Mouse (Mus musculus): ENCODE measurements around the gene Tnrc6a.
"Not testable (repeated sequence)": the region's sequence is repeated elsewhere in the genome, so short reads cannot be mapped to it uniquely, and the experiment has no call there.

Tnrc6a gene

GRCm38 (mm10) chr7:123123665-123124298 lies at the start of gene Tnrc6a:
Gene Tnrc6a, plus strand, starts transcription at chr7:123123885.
- peak; percentile 95 for DNase-seq (ENCODE audit: low spot score)

- no peak for DNase-seq (ENCODE audit: low spot score)
Measured at GRCm38 (mm10) chr7:123082236-123082635, 41.4 kb upstream of the Tnrc6a start.

GRCm38 (mm10) chr7:123083441-123084123 lies 40.1 kb upstream of the Tnrc6a start:
- no peak for DNase-seq (ENCODE audit: low spot score)

- DNase-seq (ENCODE audit: low spot score) = no peak
Measured at GRCm38 (mm10) chr7:123084180-123084691, 39.4 kb upstream of the Tnrc6a start.

GRCm38 (mm10) chr7:123084708-123085107 lies 39.0 kb upstream of the Tnrc6a start:
- DNase-seq (ENCODE audit: low spot score) = no peak

GRCm38 (mm10) chr7:123088920-123089319 lies 34.8 kb upstream of the Tnrc6a start:
- no peak for DNase-seq (ENCODE audit: low spot score)

GRCm38 (mm10) chr7:123096344-123097120 lies 27.2 kb upstream of the Tnrc6a start:
- no peak for DNase-seq (ENCODE audit: low spot score)

- peak; percentile 70 for DNase-seq (ENCODE audit: low spot score)
Measured at GRCm38 (mm10) chr7:123097891-123098750, 25.6 kb upstream of the Tnrc6a start.

- DNase-seq (ENCODE audit: low spot score) = no peak
Measured at GRCm38 (mm10) chr7:123101295-123101694, 22.4 kb upstream of the Tnrc6a start.

GRCm38 (mm10) chr7:123105381-123105780 lies 18.3 kb upstream of the Tnrc6a start:
- not testable (repeated sequence) for DNase-seq (ENCODE audit: low spot score)

- DNase-seq (ENCODE audit: low spot score) = no peak
Measured at GRCm38 (mm10) chr7:123105906-123106305, 17.8 kb upstream of the Tnrc6a start.

GRCm38 (mm10) chr7:123106326-123106725 lies 17.4 kb upstream of the Tnrc6a start:
- no peak for DNase-seq (ENCODE audit: low spot score)

GRCm38 (mm10) chr7:123108058-123109055 lies 15.3 kb upstream of the Tnrc6a start:
- DNase-seq (ENCODE audit: low spot score) = no peak

GRCm38 (mm10) chr7:123109361-123110000 lies 14.2 kb upstream of the Tnrc6a start:
- no peak for DNase-seq (ENCODE audit: low spot score)

GRCm38 (mm10) chr7:123110135-123110534 lies 13.6 kb upstream of the Tnrc6a start:
- DNase-seq (ENCODE audit: low spot score) = no peak

- DNase-seq (ENCODE audit: low spot score) = no peak
Measured at GRCm38 (mm10) chr7:123113590-123113989, 10.1 kb upstream of the Tnrc6a start.

GRCm38 (mm10) chr7:123116799-123117198 lies 6.9 kb upstream of the Tnrc6a start:
- DNase-seq (ENCODE audit: low spot score) = no peak

- DNase-seq (ENCODE audit: low spot score) = no peak
Measured at GRCm38 (mm10) chr7:123117209-123117608, 6.5 kb upstream of the Tnrc6a start.

GRCm38 (mm10) chr7:123120516-123120915 lies 3.2 kb upstream of the Tnrc6a start:
- DNase-seq (ENCODE audit: low spot score) = no peak

GRCm38 (mm10) chr7:123124299-123124716 lies 623 bp downstream of the Tnrc6a start:
- DNase-seq (ENCODE audit: low spot score) = no peak
